ENCODE assay signal across 8 mouse cellular contexts in genomic region chr5:65391753-65392152, GRCm38 (mm10). TPM values are rescaled to one million over a fixed set of nuclear protein-coding genes. Genes with fewer than 3 reads are reported as not detected.
DNase-seq lines count a peak whose midpoint lies in the region; ATAC-seq and TF ChIP-seq lines count a peak whose summit lies in the region.

No protein-coding gene starts in this region.

- peak overlapping the region; percentile 99 for H3K9ac ChIP-seq in midbrain, postnatal 0 days (replicated peaks; ENCODE audit: low read length, poor library complexity, severe bottlenecking)

- 2% methylated on average over 12 of the region's 12 CpGs for WGBS in cerebellum, adult 2 months
- 3% methylated on average over 12 of the region's 12 CpGs for whole genome bisulfite sequencing in midbrain, postnatal 0 days

- TF ChIP-seq CTCF in cerebellum, adult 2 months (IDR thresholded peaks at IDR 0.05; ENCODE audit: borderline replicate concordance, insufficient read depth, low read depth, low read length) = no peak
- no peak for TF ChIP-seq CTCF in midbrain, postnatal 0 days (IDR thresholded peaks at IDR 0.05)

- no peaks in the 10 kb centered on the region; the same call in 1 of the 2 replicates for H3K4me1 ChIP-seq in cerebellum, adult 2 months (ENCODE audit: control insufficient read depth, insufficient read depth, low read length)
- H3K4me1 ChIP-seq in midbrain, postnatal 0 days (ENCODE audit: insufficient read depth, low read length) = no peaks in the 10 kb centered on the region

- no peaks in the 10 kb centered on the region for H3K9me3 ChIP-seq in midbrain, postnatal 0 days (ENCODE audit: low read length)

- no peak overlapping the region for H3K27ac ChIP-seq in cerebellum, adult 2 months (ENCODE audit: insufficient read depth, low read length)
- peak overlapping the region; percentile 97 for H3K27ac ChIP-seq in midbrain, postnatal 0 days (ENCODE audit: low read depth, low read length)

- no peak for DNase-seq in cerebellum, adult 2 months
- DNase-seq in cerebellum, postnatal 36 days = no peak
- peak; percentile 12 for DNase-seq in thymus, postnatal 4 days
- DNase-seq in thymus, postnatal 10 days (ENCODE audit: low spot score in 2 of 2) = no peak
- peak; percentile 41 for DNase-seq in midbrain, postnatal 0 days (ENCODE audit: low spot score)
- no peak for DNase-seq in layer of hippocampus, adult 11-12 months (ENCODE audit: low spot score)
- DNase-seq in right cerebral cortex, postnatal 25 days = no peak

- H3K27me3 ChIP-seq in cerebellum, adult 2 months (ENCODE audit: control insufficient read depth, insufficient read depth, low read length) = no peaks in the 10 kb centered on the region
- no peaks in the 10 kb centered on the region for H3K27me3 ChIP-seq in midbrain, postnatal 0 days (ENCODE audit: insufficient read depth, low read length)

- peak overlapping the region; percentile 52 for H3K4me2 ChIP-seq in midbrain, postnatal 0 days (ENCODE audit: low read depth, low read length, poor library complexity, severe bottlenecking)

- ATAC-seq in inflammation-experienced regulatory T-cells, adult 6 months = peak; percentile 14
- peak; percentile 76 for ATAC-seq in midbrain, postnatal 0 days (ENCODE audit: low FRiP score)

- H3K4me3 ChIP-seq in cerebellum, adult 2 months (replicated peaks; ENCODE audit: insufficient read depth, low read depth, low read length) = peak overlapping the region; percentile 86
- H3K4me3 ChIP-seq in midbrain, postnatal 0 days (ENCODE audit: low read depth, low read length) = peak overlapping the region; percentile 91

- peaks cover 13% of the 10 kb centered on the region for H3K36me3 ChIP-seq in midbrain, postnatal 0 days (ENCODE audit: insufficient read depth, low read length)

- TF ChIP-seq POLR2A in cerebellum, adult 2 months (IDR thresholded peaks at IDR 0.05; ENCODE audit: borderline replicate concordance, insufficient read depth, low read length) = no peak

RNA-seq across cellular contexts. Expression of gene Lias, which starts 0.5 kb away (rescaled TPM):
- polyA plus RNA-seq in cerebellum, adult 2 months (2012; rRNA removed) = 46.3 and 47.0 TPM in 2 replicates
- 10 to 100 TPM; 33.8 to 46.6 (median 38.1) TPM for polyA plus RNA-seq in inflammation-experienced regulatory T-cells, adult 6 months (2017; shearing (Covaris generic))
- 18.6 and 34.3 TPM in 2 replicates for total RNA-seq in midbrain, postnatal 0 days (2014; rRNA removed)
- polyA plus RNA-seq in midbrain, postnatal 0 days (2015; fragmentation: Nextera tagmentation; extraction: Ambion mirVana) = 66.2 and 68.4 TPM in 2 replicates

RNA-seq across cellular contexts. Expression of gene Rpl9, which starts 0.5 kb away (rescaled TPM):
- polyA plus RNA-seq in cerebellum, adult 2 months (2012; rRNA removed) = 431 and 479 TPM in 2 replicates
- polyA plus RNA-seq in inflammation-experienced regulatory T-cells, adult 6 months (2017; shearing (Covaris generic)) = 1,000 to 10,000 TPM; 1,645 to 3,067 (median 2,326) TPM
- 896 and 1,170 TPM in 2 replicates for total RNA-seq in midbrain, postnatal 0 days (2014; rRNA removed)
- 615 and 622 TPM in 2 replicates for polyA plus RNA-seq in midbrain, postnatal 0 days (2015; fragmentation: Nextera tagmentation; extraction: Ambion mirVana)

RNA-seq across cellular contexts. Expression of gene Klb, which starts 43.6 kb away (rescaled TPM):
- polyA plus RNA-seq in cerebellum, adult 2 months (2012; rRNA removed) = 0.23 and 0.29 TPM in 2 replicates
- polyA plus RNA-seq in inflammation-experienced regulatory T-cells, adult 6 months (2017; shearing (Covaris generic)) = not detected
- total RNA-seq in midbrain, postnatal 0 days (2014; rRNA removed) = 0.11 TPM in 1 of 2 replicates, not detected in the other
- 0.10 and 0.12 TPM in 2 replicates for polyA plus RNA-seq in midbrain, postnatal 0 days (2015; fragmentation: Nextera tagmentation; extraction: Ambion mirVana)

RNA-seq across cellular contexts. Expression of gene Ugdh, which starts 44.0 kb away (rescaled TPM):
- polyA plus RNA-seq in cerebellum, adult 2 months (2012; rRNA removed) = 26.1 and 27.3 TPM in 2 replicates
- 10 to 100 TPM; 15.4 to 16.6 (median 15.8) TPM for polyA plus RNA-seq in inflammation-experienced regulatory T-cells, adult 6 months (2017; shearing (Covaris generic))
- total RNA-seq in midbrain, postnatal 0 days (2014; rRNA removed) = 17.4 and 24.9 TPM in 2 replicates
- polyA plus RNA-seq in midbrain, postnatal 0 days (2015; fragmentation: Nextera tagmentation; extraction: Ambion mirVana) = 28.7 and 29.6 TPM in 2 replicates

RNA-seq across cellular contexts. Expression of gene Rfc1, which starts 56.3 kb away (rescaled TPM):
- 23.8 and 25.7 TPM in 2 replicates for polyA plus RNA-seq in cerebellum, adult 2 months (2012; rRNA removed)
- 10 to 100 TPM; 77.3 to 88.0 (median 80.4) TPM for polyA plus RNA-seq in inflammation-experienced regulatory T-cells, adult 6 months (2017; shearing (Covaris generic))
- 13.7 and 22.7 TPM in 2 replicates for total RNA-seq in midbrain, postnatal 0 days (2014; rRNA removed)
- polyA plus RNA-seq in midbrain, postnatal 0 days (2015; fragmentation: Nextera tagmentation; extraction: Ambion mirVana) = 19.5 and 27.7 TPM in 2 replicates

Comparison
In these comparisons a context has a peak if more than half of its experiments do, and no peak if none do; other contexts are left out.
1. DNase-seq: peak in thymus, postnatal 4 days (single experiment) and midbrain, postnatal 0 days (single experiment); none in cerebellum, adult 2 months (0 of 2), cerebellum, postnatal 36 days (0 of 2), thymus, postnatal 10 days (0 of 2), layer of hippocampus, adult 11-12 months (single experiment) and right cerebral cortex, postnatal 25 days (single experiment).